Mouse (Mus musculus): ENCODE measurements around the gene Olfr1331. TPM values are rescaled to one million over a fixed set of nuclear protein-coding genes. Genes with fewer than 3 reads are reported as not detected.

Gene Olfr1331
- polyA plus RNA-seq (2014; fragmentation: Illumina TruSeq; extraction: RNeasy Lipid Tissue Mini Kit (QIAGEN cat#74804); ENCODE audit: low read depth, low replicate concordance), result not detected

DNA sequence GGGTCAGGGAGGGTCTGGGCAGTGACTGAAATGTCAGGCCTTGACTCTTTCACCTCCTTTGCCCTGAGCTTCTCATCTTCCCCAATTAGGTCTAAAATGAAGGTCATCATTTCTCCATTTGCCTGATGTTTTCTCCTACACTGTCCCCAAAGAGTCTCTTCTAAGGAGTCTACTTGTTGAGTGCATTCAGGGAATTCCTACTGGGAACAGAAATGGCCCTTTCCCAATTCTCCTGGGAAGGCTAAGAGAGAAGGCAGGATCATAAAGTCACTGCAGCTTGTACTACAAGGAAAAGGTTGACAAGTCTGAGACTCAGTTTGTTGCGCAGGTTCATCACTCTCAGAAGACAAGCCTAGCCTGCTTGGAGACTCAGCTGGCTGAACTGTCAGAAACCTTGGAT, at the start of gene Olfr1331:
TSS of gene Olfr1331 (plus strand) at position 301 of the 400 bp plus-strand sequence.

DNA sequence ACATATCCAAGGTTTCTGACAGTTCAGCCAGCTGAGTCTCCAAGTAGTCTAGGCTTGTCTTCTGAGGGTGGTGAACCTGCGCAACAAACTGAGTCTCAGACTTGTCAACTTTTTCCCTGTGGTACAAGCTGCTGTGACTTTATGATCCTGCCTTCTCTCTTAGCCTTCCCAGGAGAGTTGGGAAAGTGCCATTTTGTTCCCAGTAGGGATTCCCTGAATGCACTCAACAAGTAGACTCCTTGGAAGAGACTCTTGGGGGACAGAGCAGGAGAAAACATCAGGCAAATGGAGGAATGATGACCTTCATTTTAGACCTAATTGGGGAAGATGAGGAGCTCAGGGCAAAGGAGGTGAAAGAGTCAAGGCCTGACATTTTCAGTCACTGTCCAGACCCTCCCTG, 28.3 kb upstream of the Olfr1331 start, which contains the start of gene Olfr1333:
TSS of gene Olfr1333 (minus strand) at position 101 of the 400 bp plus-strand sequence.

DNA sequence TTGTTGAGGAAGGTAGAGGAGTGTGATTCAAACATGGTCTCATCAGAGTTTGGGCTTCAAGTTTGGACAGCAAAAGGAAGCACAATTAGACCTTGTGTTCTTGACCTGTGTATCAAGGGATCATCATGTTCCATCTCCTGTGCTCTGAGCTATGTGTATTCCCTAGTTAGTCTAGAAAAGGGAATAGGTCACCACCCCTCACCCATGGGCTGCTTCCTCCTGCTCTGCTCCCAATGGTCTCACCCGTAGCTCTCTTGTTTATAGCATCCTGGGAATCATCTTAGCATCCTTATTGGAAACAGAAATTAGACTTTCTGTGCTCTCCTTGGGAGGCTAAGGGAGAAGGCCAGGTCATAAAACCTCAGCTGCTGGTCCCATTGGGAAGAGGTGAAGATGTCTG, 23.8 kb downstream of the Olfr1331 start, which contains the start of gene Olfr1330:
TSS of gene Olfr1330 (plus strand) at position 301 of the 400 bp plus-strand sequence.

DNA sequence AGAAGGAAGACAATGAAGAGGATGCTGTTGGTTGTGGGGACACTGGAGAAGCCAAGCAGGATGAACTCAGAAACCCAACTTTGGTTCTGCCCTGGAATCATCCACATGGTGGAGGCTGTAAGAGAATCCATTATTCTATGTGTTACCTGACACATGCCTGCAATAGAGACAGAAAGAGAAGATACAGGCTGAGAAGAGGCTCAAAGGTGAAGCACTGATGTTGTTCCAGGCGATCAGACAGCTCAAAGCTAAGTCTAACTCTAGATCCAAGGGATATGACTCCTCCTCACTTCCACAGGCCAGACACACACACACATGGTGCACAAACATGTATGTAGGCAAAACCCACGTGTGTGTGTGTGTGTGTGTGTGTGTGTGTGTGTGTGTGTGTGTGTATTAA, 52.9 kb downstream of the Olfr1331 start, which contains the start of gene Olfr1329:
TSS of gene Olfr1329 (minus strand) at position 101 of the 400 bp plus-strand sequence.

Other genes starting within 250 kb of the Olfr1331 start
- gene Cfap57, start 243.9 kb upstream of the Olfr1331 start, polyA plus RNA-seq (2014; fragmentation: Illumina TruSeq; extraction: RNeasy Lipid Tissue Mini Kit (QIAGEN cat#74804); ENCODE audit: low read depth, low replicate concordance), result not detected
- 20.9 TPM for gene Ebna1bp2, start 243.8 kb upstream of the Olfr1331 start, polyA plus RNA-seq (2014; fragmentation: Illumina TruSeq; extraction: RNeasy Lipid Tissue Mini Kit (QIAGEN cat#74804); ENCODE audit: low read depth, low replicate concordance)
- not detected for gene Olfr62, start 205.7 kb upstream of the Olfr1331 start, polyA plus RNA-seq (2014; fragmentation: Illumina TruSeq; extraction: RNeasy Lipid Tissue Mini Kit (QIAGEN cat#74804); ENCODE audit: low read depth, low replicate concordance)
- gene Olfr1342, start 171.9 kb upstream of the Olfr1331 start, polyA plus RNA-seq (2014; fragmentation: Illumina TruSeq; extraction: RNeasy Lipid Tissue Mini Kit (QIAGEN cat#74804); ENCODE audit: low read depth, low replicate concordance), result not detected
- not detected for gene Olfr1341, start 161.1 kb upstream of the Olfr1331 start, polyA plus RNA-seq (2014; fragmentation: Illumina TruSeq; extraction: RNeasy Lipid Tissue Mini Kit (QIAGEN cat#74804); ENCODE audit: low read depth, low replicate concordance)
- not detected for gene Olfr1340, start 144.5 kb upstream of the Olfr1331 start, polyA plus RNA-seq (2014; fragmentation: Illumina TruSeq; extraction: RNeasy Lipid Tissue Mini Kit (QIAGEN cat#74804); ENCODE audit: low read depth, low replicate concordance)
- not detected for gene Olfr1339, start 132.5 kb upstream of the Olfr1331 start, polyA plus RNA-seq (2014; fragmentation: Illumina TruSeq; extraction: RNeasy Lipid Tissue Mini Kit (QIAGEN cat#74804); ENCODE audit: low read depth, low replicate concordance)
- gene Olfr1338, start 105.9 kb upstream of the Olfr1331 start, polyA plus RNA-seq (2014; fragmentation: Illumina TruSeq; extraction: RNeasy Lipid Tissue Mini Kit (QIAGEN cat#74804); ENCODE audit: low read depth, low replicate concordance), result not detected
- gene Olfr1337, start 82.1 kb upstream of the Olfr1331 start, polyA plus RNA-seq (2014; fragmentation: Illumina TruSeq; extraction: RNeasy Lipid Tissue Mini Kit (QIAGEN cat#74804); ENCODE audit: low read depth, low replicate concordance), result not detected
- not detected for gene Olfr1335, start 54.7 kb upstream of the Olfr1331 start, polyA plus RNA-seq (2014; fragmentation: Illumina TruSeq; extraction: RNeasy Lipid Tissue Mini Kit (QIAGEN cat#74804); ENCODE audit: low read depth, low replicate concordance)
- not detected for gene Olfr1333, start 28.4 kb upstream of the Olfr1331 start, polyA plus RNA-seq (2014; fragmentation: Illumina TruSeq; extraction: RNeasy Lipid Tissue Mini Kit (QIAGEN cat#74804); ENCODE audit: low read depth, low replicate concordance)
- gene Olfr1330, start 23.9 kb downstream of the Olfr1331 start, polyA plus RNA-seq (2014; fragmentation: Illumina TruSeq; extraction: RNeasy Lipid Tissue Mini Kit (QIAGEN cat#74804); ENCODE audit: low read depth, low replicate concordance), result not detected
- not detected for gene Olfr1329, start 52.8 kb downstream of the Olfr1331 start, polyA plus RNA-seq (2014; fragmentation: Illumina TruSeq; extraction: RNeasy Lipid Tissue Mini Kit (QIAGEN cat#74804); ENCODE audit: low read depth, low replicate concordance)
- not detected for gene Olfr1328, start 74.0 kb downstream of the Olfr1331 start, polyA plus RNA-seq (2014; fragmentation: Illumina TruSeq; extraction: RNeasy Lipid Tissue Mini Kit (QIAGEN cat#74804); ENCODE audit: low read depth, low replicate concordance)
- not detected for gene Lao1, start 96.9 kb downstream of the Olfr1331 start, polyA plus RNA-seq (2014; fragmentation: Illumina TruSeq; extraction: RNeasy Lipid Tissue Mini Kit (QIAGEN cat#74804); ENCODE audit: low read depth, low replicate concordance)
- 14.5 TPM for gene Slc2a1, start 244.1 kb downstream of the Olfr1331 start, polyA plus RNA-seq (2014; fragmentation: Illumina TruSeq; extraction: RNeasy Lipid Tissue Mini Kit (QIAGEN cat#74804); ENCODE audit: low read depth, low replicate concordance)

Data from sigmoid colon, adult 10 weeks (tissue).